In the genomic region with DNA sequence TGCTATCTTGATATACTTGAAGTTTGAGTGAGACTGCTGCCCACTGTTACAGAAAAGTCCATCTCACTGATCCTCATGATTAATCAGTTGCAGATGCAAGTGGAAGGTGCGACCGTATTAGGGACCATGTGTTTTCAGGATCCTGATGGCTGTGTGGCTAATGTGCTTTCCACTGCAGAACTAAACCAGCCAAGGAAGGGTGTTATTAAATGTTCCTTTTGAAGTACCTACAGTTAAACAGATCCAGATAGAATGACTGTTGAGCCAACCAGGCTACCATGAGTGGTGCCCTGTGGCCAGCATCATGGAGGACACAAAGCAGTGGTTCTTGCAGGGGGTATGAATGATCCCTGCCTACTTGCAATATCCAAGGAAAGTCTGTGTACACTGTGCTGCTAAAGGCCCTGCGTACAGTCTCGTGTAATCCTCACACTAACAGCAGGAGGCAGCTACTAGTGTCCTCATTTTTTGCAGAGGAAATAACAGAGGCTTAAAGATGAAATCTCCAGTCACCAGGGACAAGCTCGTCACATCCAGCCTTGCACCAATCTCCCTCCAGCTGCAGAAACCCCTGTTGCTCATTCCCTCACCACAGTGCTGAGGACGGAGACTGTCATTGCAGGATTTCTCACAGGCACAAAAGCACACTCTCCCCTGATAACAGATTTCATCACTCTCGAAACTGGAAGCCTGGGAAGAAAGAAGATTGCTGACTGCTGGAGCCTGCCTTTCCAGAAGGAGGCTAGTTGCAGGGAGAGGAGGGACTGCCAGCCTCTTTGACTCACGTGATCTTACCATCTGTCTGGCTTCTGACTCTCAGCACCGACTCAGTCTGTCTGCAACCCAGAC, we compare ENCODE assay signal across 8 mouse cellular contexts. TPM values are rescaled to one million over a fixed set of nuclear protein-coding genes. Genes with fewer than 3 reads are reported as not detected.
DNase-seq lines count a peak whose midpoint lies in the region; ATAC-seq lines count a peak whose summit lies in the region.

No protein-coding gene starts in this region.

- peak overlapping the region; percentile 1; the same call in 1 of the 2 replicates for H3K27ac ChIP-seq in embryonic facial prominence, embryonic 13.5 days
- H3K27ac ChIP-seq in limb, embryonic 10.5 days = peak overlapping the region; percentile 86

- peaks cover 83% of the 10 kb centered on the region for H3K4me1 ChIP-seq in embryonic facial prominence, embryonic 13.5 days
- peaks cover 82% of the 10 kb centered on the region for H3K4me1 ChIP-seq in limb, embryonic 10.5 days

- no peak overlapping the region for H3K4me3 ChIP-seq in embryonic facial prominence, embryonic 13.5 days
- peak overlapping the region; percentile 15; the same call in 1 of the 2 replicates for H3K4me3 ChIP-seq in limb, embryonic 10.5 days

- H3K4me2 ChIP-seq in embryonic facial prominence, embryonic 13.5 days = no peak overlapping the region

- H3K9ac ChIP-seq in embryonic facial prominence, embryonic 13.5 days = peak overlapping the region; percentile 37; the same call in 1 of the 2 replicates

- H3K36me3 ChIP-seq in embryonic facial prominence, embryonic 13.5 days = no peaks in the 10 kb centered on the region
- no peaks in the 10 kb centered on the region for H3K36me3 ChIP-seq in limb, embryonic 10.5 days

- 27% methylated on average over 9 of the region's 9 CpGs for WGBS in embryonic facial prominence, embryonic 13.5 days
- WGBS in limb, embryonic 10.5 days = 29% methylated on average over 9 of the region's 9 CpGs

- ATAC-seq in embryonic facial prominence, embryonic 13.5 days (ENCODE audit: insufficient number of reproducible peaks, insufficient read depth, low FRiP score, low TSS enrichment, low read depth) = no peak
- no peak for ATAC-seq in megakaryocyte progenitor cell, adult 5-6 weeks (replicated peaks; ENCODE audit: poor library complexity)

- intact Hi-C loops in heart, postnatal 10 days (cut with DNase I) = no loop called here

- H3K27me3 ChIP-seq in embryonic facial prominence, embryonic 13.5 days = no peaks in the 10 kb centered on the region
- no peaks in the 10 kb centered on the region for H3K27me3 ChIP-seq in limb, embryonic 10.5 days (ENCODE audit: low read depth, poor library complexity, severe bottlenecking)

- DNase-seq in kidney, adult 11 months = peak; percentile 39
- DNase-seq in kidney, postnatal 14 days = no peak
- DNase-seq in heart, postnatal 10 days = peak; percentile 60 to 63
- peak; percentile 55 for DNase-seq in limb, embryonic 10.5 days (ENCODE audit: low spot score)
- peak; percentile 27 for DNase-seq in retina, postnatal 7 days (ENCODE audit: low read depth, low spot score)
- no peak for DNase-seq in urinary bladder, adult 18-20 months (ENCODE audit: low spot score in 2 of 2)

- H3K9me3 ChIP-seq in embryonic facial prominence, embryonic 13.5 days = no peaks in the 10 kb centered on the region
- H3K9me3 ChIP-seq in limb, embryonic 10.5 days (replicated peaks) = no peaks in the 10 kb centered on the region

RNA-seq across cellular contexts. Expression of a gene that starts 25.9 kb away (rescaled TPM):
- polyA plus RNA-seq in embryonic facial prominence, embryonic 13.5 days (2015; fragmentation: Nextera tagmentation; extraction: Ambion mirVana) = 17.4 and 19.7 TPM in 2 replicates
- 10 to 100 TPM; 21.1 to 27.6 TPM for total RNA-seq in heart, postnatal 10 days (2021)
- polyA plus RNA-seq in limb, embryonic 10.5 days (2016; fragmentation: Nextera tagmentation; extraction: Ambion mirVana) = 14.2 and 17.6 TPM in 2 replicates
- 0.10 and 0.44 TPM in 2 replicates for total RNA-seq in megakaryocyte progenitor cell, adult 5-6 weeks (2015)
- 0.24 and 0.54 TPM in 2 replicates for total RNA-seq in megakaryocyte progenitor cell, adult 5-6 weeks (2017)

Comparison
In these comparisons a context has a peak if more than half of its experiments do, and no peak if none do; other contexts are left out.
1. DNase-seq: peak in kidney, adult 11 months (single experiment), heart, postnatal 10 days (2 of 2), limb, embryonic 10.5 days (single experiment) and retina, postnatal 7 days (single experiment); none in kidney, postnatal 14 days (single experiment) and urinary bladder, adult 18-20 months (0 of 2).
2. RNA of a gene that starts 25.9 kb away (total RNA-seq): 21.1 to 27.6 TPM in heart, postnatal 10 days; 0.10 to 0.54 TPM in megakaryocyte progenitor cell, adult 5-6 weeks; every median in the first group is over 10 times any median in the second.